Mouse (Mus musculus) embryonic facial prominence, embryonic 11.5 days (tissue): ENCODE results near the gene Capn5. TPM values are rescaled to one million over a fixed set of nuclear protein-coding genes. Genes with fewer than 3 reads are reported as not detected.

Experiments
- ATAC-seq: fragments of 200-750 bp; cut with Nextera tagmentation; replicated peaks from 2 replicates; pipeline ENCODE4 v1.8.0; 2017; ENCODE audit warnings: low read depth; ENCODE audit not compliant: insufficient number of reproducible peaks, low FRiP score, low TSS enrichment
- DNase-seq: peaks from one replicate; pipeline ENCODE4 v3.0.0-alpha.2; 2015; ENCODE audit warnings: low spot score
- H3K27ac ChIP-seq: fragments of 300-500 bp; sonication (generic); replicated peaks from 2 replicates; pipeline ENCODE4 v1.5.1; 2014; ENCODE audit warnings: mild to moderate bottlenecking, low read depth, low read length, control low read depth
- H3K27me3 ChIP-seq: fragments of 300-500 bp; sonication (generic); 2 replicates; pipeline ENCODE4 v1.6.1; 2014; ENCODE audit warnings: mild to moderate bottlenecking, low read length, moderate library complexity, mixed read lengths; ENCODE audit not compliant: control insufficient read depth, insufficient read depth
- H3K36me3 ChIP-seq: fragments of 300-500 bp; sonication (generic); replicated peaks from 2 replicates; pipeline ENCODE4 v1.6.1; 2014; ENCODE audit warnings: low read depth, mild to moderate bottlenecking, low read length, moderate library complexity, mixed read lengths; ENCODE audit not compliant: control insufficient read depth, insufficient read depth
- H3K4me1 ChIP-seq: fragments of 300-500 bp; sonication (generic); 2 replicates; pipeline ENCODE4 v1.6.1; 2014; ENCODE audit warnings: low read length, mixed read lengths; ENCODE audit not compliant: control insufficient read depth, insufficient read depth
- H3K4me2 ChIP-seq: fragments of 300-500 bp; sonication (generic); 2 replicates; pipeline ENCODE4 v1.6.1; 2014; ENCODE audit warnings: low read depth, mild to moderate bottlenecking, control low read depth, low read length, moderate library complexity
- H3K4me3 ChIP-seq: fragments of 300-500 bp; sonication (generic); 2 replicates; pipeline ENCODE4 v1.5.1; 2014; ENCODE audit warnings: low read depth, low read length, control low read depth
- H3K9ac ChIP-seq: fragments of 300-500 bp; sonication (generic); replicated peaks from 2 replicates; pipeline ENCODE4 v1.6.1; 2014; ENCODE audit warnings: mild to moderate bottlenecking, control low read depth, low read length
- H3K9me3 ChIP-seq: fragments of 300-500 bp; sonication (generic); replicated peaks from 2 replicates; pipeline ENCODE4 v1.6.1; 2016; ENCODE audit warnings: mild to moderate bottlenecking, low read length, inconsistent platforms, mixed read lengths; ENCODE audit not compliant: control insufficient read depth
- WGBS: fragments of 180-500 bp; shearing (Covaris S2); extraction: QIAGEN DNeasy Blood & Tissue Kit; methylation state at CpG from one replicate; pipeline ENCODE4 v1.1.7; 2014; 5-methylcytosine and 5-hydroxymethylcytosine counted together
- polyA plus RNA-seq: library from polyadenylated mRNA; unstranded; fragments of >200 nt; fragmentation: Nextera tagmentation; extraction: Ambion mirVana; gene quantifications from 2 replicates; pipeline ENCODE4 v1.2.1, GENCODE M21; 2014

Gene Capn5
- polyA plus RNA-seq, 1 experiment from 2014 or later: 2.6 TPM

DNA sequence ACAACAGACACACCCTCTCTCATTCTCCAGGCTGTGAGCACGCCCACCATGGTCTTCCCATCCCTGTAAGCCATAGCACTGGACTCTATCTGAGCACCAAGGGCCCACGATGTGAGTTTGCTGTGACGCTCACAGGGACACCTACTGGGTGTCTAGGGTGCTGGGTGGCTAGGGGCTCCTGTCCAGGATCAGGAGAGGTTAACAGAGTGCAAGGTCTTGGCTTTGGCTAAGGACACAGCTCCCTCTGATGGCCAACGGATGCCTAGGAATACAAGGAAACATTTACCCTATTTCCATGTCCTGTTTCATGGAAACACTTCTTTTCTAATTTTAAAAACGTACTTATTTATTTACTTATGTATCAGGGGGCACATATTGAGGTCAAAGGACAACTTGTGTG lies 27.5 kb downstream of the Capn5 start:
- WGBS: 49% methylated on average over 5 of the region's 5 CpGs
- no peak for DNase-seq
- Histone ChIP-seq H3K4me1 (no peaks in the 10 kb centered on the region), H3K4me2 (no peak overlapping the region), H3K27ac (no peak overlapping the region), H3K27me3 (no peaks in the 10 kb centered on the region), H3K36me3 (no peaks in the 10 kb centered on the region), H3K9me3 (no peaks in the 10 kb centered on the region), H3K9ac (no peak overlapping the region), H3K4me3 (no peak overlapping the region)
- no peak for ATAC-seq

- H3K27ac ChIP-seq: no peak overlapping the region
- ATAC-seq: peak; percentile 27; the same call in 1 of the 2 replicates
These were observed 28.3 kb downstream of the Capn5 start for GRCm38 (mm10) chr7:98149802-98150201.

DNA sequence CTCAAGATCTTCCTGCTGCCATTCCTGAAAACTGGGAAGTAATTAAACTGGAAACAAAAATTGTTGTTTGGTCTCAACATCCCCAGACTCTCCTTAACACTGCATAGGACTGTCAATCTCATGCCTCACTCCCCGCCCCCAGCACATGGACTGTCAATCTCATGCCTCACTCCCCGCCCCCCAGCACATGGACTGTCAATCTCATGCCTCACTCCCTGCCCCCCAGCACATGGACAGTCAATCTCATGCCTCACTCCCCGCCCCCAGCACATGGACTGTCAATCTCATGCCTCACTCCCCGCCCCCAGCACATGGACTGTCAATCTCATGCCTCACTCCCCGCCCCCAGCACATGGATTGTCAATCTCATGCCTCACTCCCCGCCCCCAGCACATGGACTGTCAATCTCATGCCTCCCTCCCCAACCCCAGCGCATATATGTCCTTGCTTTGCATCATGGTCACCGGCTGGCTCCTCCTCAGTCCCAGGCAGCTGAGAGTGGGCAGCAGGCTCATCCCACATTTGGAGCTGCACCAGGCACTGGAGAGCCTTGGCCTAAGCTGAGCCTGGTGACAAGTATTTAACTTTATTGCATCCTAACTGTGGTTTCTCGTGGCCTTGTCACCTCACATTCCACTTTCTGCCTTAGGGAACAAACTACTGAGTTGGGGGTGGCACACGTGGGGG lies 29.2 kb downstream of the Capn5 start:
- Histone ChIP-seq H3K36me3 (no peaks in the 10 kb centered on the region), H3K4me2 (no peak overlapping the region), H3K9ac (no peak overlapping the region), H3K4me1 (no peaks in the 10 kb centered on the region), H3K9me3 (no peaks in the 10 kb centered on the region), H3K27me3 (no peaks in the 10 kb centered on the region), H3K27ac (no peak overlapping the region), H3K4me3 (no peak overlapping the region)
- 68% methylated on average over 10 of the region's 10 CpGs for WGBS
- DNase-seq (no peak), ATAC-seq (no peak)

More at GRCm38 (mm10) chr7:98149802-98150201, 28.3 kb downstream of the Capn5 start:
- Histone ChIP-seq H3K9me3 (no peaks in the 10 kb centered on the region), H3K4me2 (no peak overlapping the region), H3K36me3 (no peaks in the 10 kb centered on the region), H3K4me3 (no peak overlapping the region), H3K27me3 (no peaks in the 10 kb centered on the region), H3K9ac (no peak overlapping the region), H3K4me1 (no peaks in the 10 kb centered on the region)
- peak; percentile 26 for DNase-seq
- 11% methylated on average over 3 of the region's 3 CpGs for WGBS

DNA sequence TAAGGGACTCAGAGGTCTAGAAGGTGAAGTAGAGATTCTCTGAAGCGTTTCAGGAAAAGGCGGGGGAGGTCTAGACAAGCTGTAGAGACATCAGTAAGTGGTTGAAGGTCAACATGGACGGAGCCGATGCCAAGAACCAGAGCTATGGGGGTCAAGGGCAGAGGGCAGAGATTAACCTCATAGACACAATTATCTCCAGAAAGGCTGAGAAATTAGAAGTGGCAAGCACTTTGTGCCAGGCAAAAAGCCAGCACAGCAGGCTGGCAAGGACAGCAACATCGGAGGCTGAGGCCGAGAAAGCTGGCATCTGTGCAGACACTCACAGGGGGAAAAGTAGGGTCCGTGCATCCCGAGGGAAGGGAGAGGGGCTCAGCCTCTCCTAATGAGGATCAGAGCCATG lies 30.3 kb downstream of the Capn5 start:
- Histone ChIP-seq H3K9ac (no peak overlapping the region), H3K9me3 (no peaks in the 10 kb centered on the region), H3K4me2 (no peak overlapping the region), H3K4me1 (no peaks in the 10 kb centered on the region), H3K4me3 (no peak overlapping the region), H3K27me3 (no peaks in the 10 kb centered on the region), H3K36me3 (no peaks in the 10 kb centered on the region), H3K27ac (no peak overlapping the region)
- DNase-seq (no peak), ATAC-seq (no peak)
- 68% methylated on average over 8 of the region's 8 CpGs for WGBS

DNA sequence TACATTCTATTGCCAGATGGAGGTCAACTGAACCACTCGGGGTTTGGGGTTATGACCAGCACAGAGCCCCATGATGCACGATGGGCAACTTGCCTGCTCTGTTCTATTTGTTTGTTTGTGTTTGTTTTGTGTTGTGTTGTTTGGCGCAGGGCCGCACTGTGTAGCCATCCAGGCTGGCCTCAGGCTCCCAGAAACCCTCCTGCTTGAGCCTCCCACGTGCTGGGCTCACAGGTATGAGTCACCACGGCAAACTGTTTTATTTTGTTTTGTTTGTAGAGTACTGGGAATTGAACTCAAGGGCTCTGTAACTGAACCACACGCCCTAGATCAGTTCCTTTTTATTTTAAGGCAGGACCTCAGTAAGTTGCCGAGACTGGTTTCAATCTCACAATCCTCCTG lies 31.6 kb downstream of the Capn5 start:
- Histone ChIP-seq H3K4me3 (no peak overlapping the region), H3K27me3 (no peaks in the 10 kb centered on the region), H3K9ac (no peak overlapping the region), H3K4me1 (no peaks in the 10 kb centered on the region), H3K9me3 (no peaks in the 10 kb centered on the region), H3K36me3 (no peaks in the 10 kb centered on the region), H3K4me2 (no peak overlapping the region), H3K27ac (no peak overlapping the region)
- ATAC-seq (no peak), DNase-seq (no peak)
- WGBS: 80% methylated on average over 8 of the region's 8 CpGs

DNA sequence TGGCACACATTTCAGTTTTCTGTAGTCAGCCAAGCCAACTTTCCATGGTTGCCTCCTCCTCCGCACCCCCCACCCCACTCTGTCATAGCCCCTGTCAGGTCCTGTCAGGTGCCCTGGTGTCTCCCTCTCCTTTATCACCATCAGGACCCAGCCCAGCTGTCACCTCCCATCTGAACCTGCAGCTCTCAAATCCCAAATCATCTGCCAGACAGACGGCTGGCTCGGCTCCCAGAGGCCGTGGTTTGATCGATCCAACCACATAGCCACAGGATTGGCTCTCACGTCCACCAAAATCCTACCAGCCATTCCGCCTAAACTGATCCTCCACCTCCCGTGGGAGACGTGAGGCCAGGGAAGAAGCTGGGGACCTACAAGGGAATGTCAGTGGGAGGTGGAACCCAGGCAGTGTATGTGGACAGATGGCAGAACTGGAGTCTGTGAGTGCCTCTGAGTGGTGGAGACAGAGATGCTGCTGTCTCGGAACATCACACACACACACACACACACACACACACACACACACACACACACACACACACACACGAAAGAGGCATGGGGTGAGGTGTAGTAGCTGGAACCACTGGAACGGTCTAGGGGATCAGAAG lies 32.1 kb downstream of the Capn5 start:
- no peak for ATAC-seq
- Histone ChIP-seq H3K27ac (no peak overlapping the region), H3K4me1 (no peaks in the 10 kb centered on the region), H3K9ac (no peak overlapping the region), H3K27me3 (no peaks in the 10 kb centered on the region), H3K9me3 (no peaks in the 10 kb centered on the region), H3K4me3 (no peak overlapping the region), H3K36me3 (no peaks in the 10 kb centered on the region), H3K4me2 (no peak overlapping the region)
- 86% methylated on average over 12 of the region's 12 CpGs for WGBS
- no peak for DNase-seq

GRCm38 (mm10) chr7:98145402-98145801 lies 32.7 kb downstream of the Capn5 start, which contains the start of gene Omp:
Gene Omp (minus strand): TSS chr7:98145502.
- H3K4me1 ChIP-seq: no peaks in the 10 kb centered on the region
- DNase-seq (no peak), ATAC-seq (no peak)
- H3K9me3 ChIP-seq: no peaks in the 10 kb centered on the region
- H3K27me3 ChIP-seq: no peaks in the 10 kb centered on the region
- no peak within 1 kb of the TSS for H3K27ac ChIP-seq
- no peak within 1 kb of the TSS for H3K4me2 ChIP-seq
- 87% methylated on average over 5 of the region's 5 CpGs for WGBS
- H3K9ac ChIP-seq: no peak within 1 kb of the TSS
- no peaks in the 10 kb centered on the region for H3K36me3 ChIP-seq
- no peak within 1 kb of the TSS for H3K4me3 ChIP-seq

DNA sequence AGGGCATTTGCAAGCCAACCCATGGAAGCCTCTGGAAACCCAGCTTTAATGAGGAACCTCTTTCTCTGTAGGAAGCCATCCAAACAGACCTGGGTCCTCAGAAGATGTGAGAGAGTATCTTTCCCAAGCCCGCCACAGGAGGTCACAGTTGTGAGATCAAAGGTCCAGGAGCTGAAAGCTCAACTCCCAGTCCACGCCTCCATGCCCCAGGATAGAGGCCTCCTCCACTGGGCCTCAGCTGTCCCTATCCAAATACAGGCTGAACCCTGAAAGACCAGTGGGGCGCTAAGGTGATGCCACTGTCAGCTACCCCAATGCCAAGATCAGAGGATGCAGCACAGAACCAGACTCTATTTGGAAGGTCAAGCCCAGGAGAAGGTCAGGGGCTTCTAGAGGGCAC lies 35.4 kb downstream of the Capn5 start:
- DNase-seq (no peak), ATAC-seq (no peak)
- H3K9me3 ChIP-seq: no peaks in the 10 kb centered on the region
- H3K4me3 ChIP-seq: no peak overlapping the region
- H3K4me1 ChIP-seq: no peaks in the 10 kb centered on the region
- H3K4me2 ChIP-seq: no peak overlapping the region
- H3K27ac ChIP-seq: no peak overlapping the region
- H3K27me3 ChIP-seq: no peaks in the 10 kb centered on the region
- no peaks in the 10 kb centered on the region for H3K36me3 ChIP-seq
- no peak overlapping the region for H3K9ac ChIP-seq
- 54% methylated on average over 3 of the region's 3 CpGs for WGBS
